ENCODE assay signal across 10 mouse cellular contexts in genomic region chr7:45455932-45456696, GRCm38 (mm10). TPM values are rescaled to one million over a fixed set of nuclear protein-coding genes. Genes with fewer than 3 reads are reported as not detected.
DNase-seq lines count a peak whose midpoint lies in the region; ATAC-seq and TF ChIP-seq lines count a peak whose summit lies in the region.
"Had no signal": no experiment of that assay in that cellular context is flagged by ENCODE, and none has a peak within 500 bp of the region (broad histone marks: within the 10 kb centered on the region; RNA-seq: fewer than 3 reads in every experiment).

No protein-coding gene starts in this region.

- no peak overlapping the region for H3ac ChIP-seq in C2C12 (ENCODE audit: control insufficient read depth, insufficient read length, low read depth)

- H3K79me2 ChIP-seq in C2C12 (ENCODE audit: control insufficient read depth, insufficient read depth) = peaks cover 31% of the 10 kb centered on the region
- H3K79me2 ChIP-seq in liver, adult 2 months (ENCODE audit: control insufficient read depth, insufficient read depth, low read length) = peaks cover 7% of the 10 kb centered on the region

- peaks cover 27% of the 10 kb centered on the region for H3K79me3 ChIP-seq in C2C12 (ENCODE audit: low read depth)

- H3K27me3 ChIP-seq in hindbrain, embryonic 12.5 days = no peaks in the 10 kb centered on the region
- no peaks in the 10 kb centered on the region for H3K27me3 ChIP-seq in hindbrain, embryonic 14.5 days (ENCODE audit: control insufficient read depth, insufficient read depth, low read length)
- no peaks in the 10 kb centered on the region for H3K27me3 ChIP-seq in C2C12 (ENCODE audit: control insufficient read depth, insufficient read depth, insufficient read length)
- H3K27me3 ChIP-seq in liver, adult 2 months (ENCODE audit: control insufficient read depth, insufficient read depth, low read length) = no peaks in the 10 kb centered on the region

- ATAC-seq in hindbrain, embryonic 12.5 days (ENCODE audit: low FRiP score) = no peak
- no peak for ATAC-seq in hindbrain, embryonic 14.5 days (ENCODE audit: low FRiP score)
- ATAC-seq: forebrain, embryonic 14.5 days had no signal

- H3K27ac ChIP-seq in hindbrain, embryonic 12.5 days = 0 out of 2 replicates have a peak overlapping the region, but pooled peaks have one; percentile 2
- H3K27ac ChIP-seq in hindbrain, embryonic 14.5 days = no peak overlapping the region
- no peak overlapping the region for H3K27ac ChIP-seq in ES-E14 (ENCODE audit: insufficient read depth, low read depth, low read length, poor library complexity, severe bottlenecking)
- H3K27ac ChIP-seq in liver, adult 2 months (replicated peaks; ENCODE audit: insufficient read depth, low read depth, low read length) = peak overlapping the region; percentile 84

- no peaks in the 10 kb centered on the region for H3K9me3 ChIP-seq in hindbrain, embryonic 12.5 days (replicated peaks)
- no peaks in the 10 kb centered on the region for H3K9me3 ChIP-seq in hindbrain, embryonic 14.5 days (ENCODE audit: control insufficient read depth, low read length)
- no peaks in the 10 kb centered on the region for H3K9me3 ChIP-seq in ES-E14 (ENCODE audit: control insufficient read depth, insufficient read depth, low read depth, low read length)

- H3K9ac ChIP-seq in hindbrain, embryonic 12.5 days = no peak overlapping the region
- no peak overlapping the region for H3K9ac ChIP-seq in hindbrain, embryonic 14.5 days
- no peak overlapping the region for H3K9ac ChIP-seq in ES-E14 (ENCODE audit: insufficient read depth, low read depth, low read length, poor library complexity, severe bottlenecking)
- H3K9ac ChIP-seq in liver, adult 2 months (ENCODE audit: low read depth, low read length) = peak overlapping the region; percentile 33

- TF ChIP-seq CTCF in C2C12 (IDR thresholded peaks at IDR 0.05; ENCODE audit: control insufficient read depth, insufficient read depth, insufficient read length) = no peak
- TF ChIP-seq CTCF in liver, adult 2 months (IDR thresholded peaks at IDR 0.05; ENCODE audit: low read depth, low read length) = no peak

- no peak for DNase-seq in hindbrain, embryonic 14.5 days (ENCODE audit: low spot score)
- DNase-seq in ES-E14 (ENCODE audit: low read depth, low spot score) = no peak
- DNase-seq in liver, adult 2 months (ENCODE audit: extremely low read depth, low read depth, low spot score) = peak; percentile 47
- no peak for DNase-seq in right cerebral cortex, postnatal 4 days
- no peak for DNase-seq in layer of hippocampus, postnatal 25 days (ENCODE audit: extremely low spot score in 1 of 2, low spot score in 1 of 2)
- DNase-seq: thymus, postnatal 36 days had no signal

- peaks cover 30% of the 10 kb centered on the region for H3K4me1 ChIP-seq in hindbrain, embryonic 12.5 days
- peaks cover 30% of the 10 kb centered on the region for H3K4me1 ChIP-seq in hindbrain, embryonic 14.5 days (replicated peaks; ENCODE audit: control insufficient read depth, insufficient read depth, low read length)
- H3K4me1 ChIP-seq in ES-E14 (ENCODE audit: control insufficient read depth in 2 of 2, insufficient read depth in 2 of 2, low read length in 2 of 2, poor library complexity in 1 of 2) = peaks cover 0 to 19% of the 10 kb centered on the region in 2 experiments; a peak in 1 of 4 replicates
- H3K4me1 ChIP-seq in liver, adult 2 months (ENCODE audit: control insufficient read depth, insufficient read depth, low read length) = peaks cover 10% of the 10 kb centered on the region; the same call in 1 of the 2 replicates

- H3K4me2 ChIP-seq in hindbrain, embryonic 12.5 days (replicated peaks) = no peak overlapping the region
- no peak overlapping the region for H3K4me2 ChIP-seq in hindbrain, embryonic 14.5 days (replicated peaks)

- no peak overlapping the region for H3K4me3 ChIP-seq in hindbrain, embryonic 12.5 days
- no peak overlapping the region for H3K4me3 ChIP-seq in hindbrain, embryonic 14.5 days (replicated peaks; ENCODE audit: low read length)
- H3K4me3 ChIP-seq in C2C12 (ENCODE audit: insufficient read depth, poor library complexity, severe bottlenecking) (peak overlapping the region; percentile 93), ES-E14 (ENCODE audit: insufficient read depth in 1 of 2, low read depth in 1 of 2, low read length in 2 of 2, poor library complexity in 1 of 2, severe bottlenecking in 1 of 2) (no peak overlapping the region)
- H3K4me3 ChIP-seq in liver, adult 2 months (ENCODE audit: insufficient read depth, low read depth, low read length) = no peak overlapping the region

- in situ Hi-C loops in ES-E14 (cut with MboI; ENCODE audit: low sequenced_read_pairs in 2 of 2, unreplicated experiment in 2 of 2) = no loop called here

- peaks cover 54% of the 10 kb centered on the region for H3K36me3 ChIP-seq in hindbrain, embryonic 12.5 days
- H3K36me3 ChIP-seq in hindbrain, embryonic 14.5 days (replicated peaks; ENCODE audit: control insufficient read depth, insufficient read depth) = peaks cover 68% of the 10 kb centered on the region
- H3K36me3 ChIP-seq in C2C12 (ENCODE audit: control insufficient read depth, insufficient read depth) (peaks cover 33% of the 10 kb centered on the region), ES-E14 (ENCODE audit: control insufficient read depth, insufficient read depth, low read length, poor library complexity, severe bottlenecking) (peaks cover 34% of the 10 kb centered on the region)
- H3K36me3 ChIP-seq in liver, adult 2 months (ENCODE audit: control insufficient read depth, insufficient read depth, low read length) = peaks cover 13% of the 10 kb centered on the region

- 76% methylated on average over 13 of the region's 13 CpGs for WGBS in hindbrain, embryonic 12.5 days
- WGBS in hindbrain, embryonic 14.5 days = 76% methylated on average over 13 of the region's 13 CpGs
- 58% methylated on average over 13 of the region's 13 CpGs for WGBS in liver, adult 2 months

- peak; percentile 15; the same call in 1 of the 2 replicates for TF ChIP-seq POLR2A in liver, adult 2 months (IDR thresholded peaks at IDR 0.05; ENCODE audit: extremely low read depth, insufficient read depth, low read length)

TF ChIP-seq in C2C12, 6 proteins besides CTCF, POLR2A, EP300 and RAD21:
- no peak for TF ChIP-seq MYOD1 (IDR thresholded peaks at IDR 0.05; ENCODE audit: control insufficient read depth, insufficient read length, low read depth)
- TF ChIP-seq CEBPB (IDR thresholded peaks at IDR 0.05; ENCODE audit: low read depth) = no peak
- TF ChIP-seq USF1 (IDR thresholded peaks at IDR 0.05; ENCODE audit: low read depth) = no peak
- no peak for TF ChIP-seq FOSL1 (IDR thresholded peaks at IDR 0.05; ENCODE audit: insufficient read depth, low read length, poor library complexity, severe bottlenecking)

TF ChIP-seq in ES-E14, 5 proteins besides CTCF, POLR2A, EP300 and RAD21:
- TF ChIP-seq HCFC1 (IDR thresholded peaks at IDR 0.05; ENCODE audit: borderline replicate concordance, insufficient read depth, low read length) (no peak), ZNF384 (IDR thresholded peaks at IDR 0.05; ENCODE audit: low read depth, low read length) (peak; percentile 94), CHD2 (IDR thresholded peaks at IDR 0.05; ENCODE audit: low read depth, low read length) (peak; percentile 45)

RNA-seq across cellular contexts. Expression of gene Ftl1, which starts 3.6 kb away (rescaled TPM):
- polyA plus RNA-seq in hindbrain, embryonic 12.5 days (2016; fragmentation: Nextera tagmentation; extraction: Ambion mirVana) = 5,718 and 6,089 TPM in 2 replicates
- polyA plus RNA-seq in hindbrain, embryonic 14.5 days (2014; fragmentation: Nextera tagmentation; extraction: Ambion mirVana) = 4,936 and 5,483 TPM in 2 replicates
- polyA plus RNA-seq in C2C12 (2012; fragmentation: generic; extraction: Trizol) = 14,288 TPM
- total RNA-seq in ES-E14 (2012; rRNA removed) = 398 and 408 TPM in 2 replicates
- 3,170 and 4,966 TPM in 2 replicates for total RNA-seq in liver, adult 2 months (2014; rRNA removed)
- polyA plus RNA-seq in liver, adult 2 months (2012; rRNA removed) = 12,947 and 13,613 TPM in 2 replicates
- total RNA-seq in layer of hippocampus, postnatal 25 days (2021) = 100 to 1,000 TPM; 204 to 228 TPM

RNA-seq across cellular contexts. Expression of gene Bax, which starts 10.6 kb away (rescaled TPM):
- 231 and 244 TPM in 2 replicates for polyA plus RNA-seq in hindbrain, embryonic 12.5 days (2016; fragmentation: Nextera tagmentation; extraction: Ambion mirVana)
- polyA plus RNA-seq in hindbrain, embryonic 14.5 days (2014; fragmentation: Nextera tagmentation; extraction: Ambion mirVana) = 182 and 190 TPM in 2 replicates
- polyA plus RNA-seq in C2C12 (2012; fragmentation: generic; extraction: Trizol) = 642 TPM
- 388 and 591 TPM in 2 replicates for total RNA-seq in ES-E14 (2012; rRNA removed)
- total RNA-seq in liver, adult 2 months (2014; rRNA removed) = 19.5 and 23.8 TPM in 2 replicates
- 49.8 and 62.0 TPM in 2 replicates for polyA plus RNA-seq in liver, adult 2 months (2012; rRNA removed)
- 10 to 100 TPM; 81.6 to 82.1 TPM for total RNA-seq in layer of hippocampus, postnatal 25 days (2021)

RNA-seq across cellular contexts. Expression of gene Ruvbl2, which starts 18.2 kb away (rescaled TPM):
- polyA plus RNA-seq in hindbrain, embryonic 12.5 days (2016; fragmentation: Nextera tagmentation; extraction: Ambion mirVana) = 124 and 129 TPM in 2 replicates
- 83.9 and 93.5 TPM in 2 replicates for polyA plus RNA-seq in hindbrain, embryonic 14.5 days (2014; fragmentation: Nextera tagmentation; extraction: Ambion mirVana)
- polyA plus RNA-seq in C2C12 (2012; fragmentation: generic; extraction: Trizol) = 179 TPM
- total RNA-seq in ES-E14 (2012; rRNA removed) = 228 and 281 TPM in 2 replicates
- 8.9 and 12.3 TPM in 2 replicates for total RNA-seq in liver, adult 2 months (2014; rRNA removed)
- polyA plus RNA-seq in liver, adult 2 months (2012; rRNA removed) = 18.4 and 28.8 TPM in 2 replicates
- total RNA-seq in layer of hippocampus, postnatal 25 days (2021) = 10 to 100 TPM; 34.3 to 40.6 TPM

RNA-seq across cellular contexts. Expression of gene Gys1, which starts 21.5 kb away (rescaled TPM):
- polyA plus RNA-seq in hindbrain, embryonic 12.5 days (2016; fragmentation: Nextera tagmentation; extraction: Ambion mirVana) = 34.8 TPM in 2 replicates
- 17.8 and 21.6 TPM in 2 replicates for polyA plus RNA-seq in hindbrain, embryonic 14.5 days (2014; fragmentation: Nextera tagmentation; extraction: Ambion mirVana)
- polyA plus RNA-seq in C2C12 (2012; fragmentation: generic; extraction: Trizol) = 25.2 TPM
- total RNA-seq in ES-E14 (2012; rRNA removed) = 26.1 and 26.8 TPM in 2 replicates
- total RNA-seq in liver, adult 2 months (2014; rRNA removed) = 1.2 TPM in 2 replicates
- polyA plus RNA-seq in liver, adult 2 months (2012; rRNA removed) = 2.6 and 4.8 TPM in 2 replicates
- 10 to 100 TPM; 13.9 to 16.5 TPM for total RNA-seq in layer of hippocampus, postnatal 25 days (2021)

RNA-seq across cellular contexts. Expression of gene Tulp2, which starts 25.6 kb away (rescaled TPM):
- polyA plus RNA-seq in hindbrain, embryonic 12.5 days (2016; fragmentation: Nextera tagmentation; extraction: Ambion mirVana) = 0.13 and 0.54 TPM in 2 replicates
- polyA plus RNA-seq in hindbrain, embryonic 14.5 days (2014; fragmentation: Nextera tagmentation; extraction: Ambion mirVana) = 0.13 and 0.35 TPM in 2 replicates
- not detected for polyA plus RNA-seq in C2C12 (2012; fragmentation: generic; extraction: Trizol)
- total RNA-seq in ES-E14 (2012; rRNA removed) = 2.6 TPM in 2 replicates
- total RNA-seq in liver, adult 2 months (2014; rRNA removed) = 0.07 and 0.18 TPM in 2 replicates
- polyA plus RNA-seq in liver, adult 2 months (2012; rRNA removed) = 0.30 and 0.31 TPM in 2 replicates
- not detected for total RNA-seq in layer of hippocampus, postnatal 25 days (2021)
- total RNA-seq: left cerebral cortex, postnatal 36 days had no signal
- polyA plus RNA-seq: forebrain, embryonic 14.5 days had no signal

Comparison
In these comparisons a context has a peak if more than half of its experiments do, and no peak if none do; other contexts are left out.
1. H3K27ac ChIP-seq: peak in hindbrain, embryonic 12.5 days (single experiment) and liver, adult 2 months (single experiment); none in hindbrain, embryonic 14.5 days (single experiment) and ES-E14 (single experiment).